Mouse (Mus musculus) embryo, embryonic 10 days (tissue): ENCODE measurements around the gene Fbxw2.
"Not testable (repeated sequence)": the region's sequence is repeated elsewhere in the genome, so short reads cannot be mapped to it uniquely, and the experiment has no call there.

Source experiments
- DNase-seq: peaks from one replicate; pipeline ENCODE4 v3.0.0-alpha.2; 2015; ENCODE audit warnings: low spot score

Fbxw2 gene

DNA sequence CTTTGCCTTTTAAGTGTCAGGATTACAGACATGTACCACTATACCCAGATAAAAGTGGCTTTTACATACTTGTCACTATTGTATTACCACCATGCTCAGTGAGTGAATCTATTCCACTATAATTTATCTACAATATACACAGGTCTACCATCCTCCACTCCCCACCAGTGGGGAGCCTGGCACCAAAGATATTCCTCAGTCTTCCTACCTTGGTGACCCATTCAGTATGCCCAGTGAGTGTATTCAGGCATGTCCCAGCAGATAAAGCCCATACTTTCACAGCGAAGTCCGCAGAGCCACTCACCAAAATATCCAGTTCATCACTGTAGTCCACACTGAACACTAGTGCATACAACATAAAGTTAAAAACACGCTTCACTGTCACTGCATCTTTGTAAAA is 15.3 kb downstream of the Fbxw2 start:
- DNase-seq = no peak

- DNase-seq = no peak
Measured at GRCm38 (mm10) chr2:34809568-34809967, 16.5 kb downstream of the Fbxw2 start.

DNA sequence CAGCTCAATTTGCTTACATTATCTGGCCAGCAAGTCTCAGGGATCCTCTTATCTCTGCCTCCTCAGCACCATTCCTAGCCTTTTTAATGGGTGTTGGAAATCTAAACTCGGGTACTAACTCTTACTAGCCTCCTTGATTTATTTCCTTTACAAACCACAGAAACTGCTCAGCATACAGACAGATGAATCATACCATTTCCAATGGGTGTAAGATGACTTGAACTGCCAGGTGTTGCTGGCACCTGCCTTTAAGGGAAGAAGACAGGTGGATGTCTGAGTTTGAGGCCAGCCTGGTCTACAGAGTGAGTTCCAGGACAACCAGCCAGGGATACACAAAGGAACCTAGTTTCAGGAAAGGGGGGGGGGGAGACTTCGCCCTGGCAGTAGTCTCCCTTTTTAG is 18.1 kb downstream of the Fbxw2 start:
- no peak for DNase-seq

DNA sequence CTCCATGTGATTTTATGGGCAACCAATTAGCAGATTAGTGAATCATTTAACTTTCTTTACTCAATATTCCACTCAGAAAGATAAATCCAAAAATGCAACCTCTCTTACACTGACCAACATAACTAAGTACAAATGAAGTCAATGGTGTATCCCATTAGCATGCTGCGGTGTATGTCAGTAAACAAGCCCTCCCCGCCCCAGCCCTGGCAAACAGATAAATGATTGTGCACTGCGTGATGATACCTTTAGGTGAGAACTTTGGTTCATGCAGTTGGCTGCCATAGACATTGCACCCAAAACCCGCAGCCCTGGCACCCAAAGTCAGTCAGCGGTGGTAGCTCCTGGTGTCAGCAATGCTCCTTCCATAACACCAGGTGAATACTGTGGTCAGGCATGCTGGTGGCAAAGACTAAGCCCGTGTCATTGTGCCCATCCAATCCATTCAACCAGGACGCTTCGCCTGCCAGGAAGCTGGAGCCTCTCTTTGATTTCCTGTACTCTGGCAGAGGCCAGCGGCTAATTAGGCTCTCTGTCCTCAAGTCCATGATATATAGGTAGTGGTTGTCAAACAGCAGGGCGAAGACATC is 20.7 kb downstream of the Fbxw2 start:
- no peak for DNase-seq

DNA sequence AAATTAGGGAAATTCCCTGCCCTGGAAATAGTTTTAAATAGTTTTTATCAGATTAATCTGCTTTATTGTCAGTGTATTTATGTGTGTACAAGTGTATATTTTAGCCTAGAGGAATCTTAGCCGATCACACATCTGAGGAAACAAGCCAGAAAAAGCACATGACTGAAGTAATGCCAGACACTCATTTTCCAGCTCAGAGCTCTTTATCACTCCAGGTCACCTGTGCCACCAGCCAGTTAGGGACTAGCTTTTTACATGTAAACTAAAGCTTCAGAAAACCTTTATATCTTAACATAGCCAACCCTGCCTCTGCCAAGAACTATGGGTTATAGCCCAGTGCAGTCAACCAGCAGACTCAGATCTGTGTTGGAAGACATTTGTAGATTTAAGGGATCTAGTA is 21.3 kb downstream of the Fbxw2 start:
- DNase-seq = no peak

DNA sequence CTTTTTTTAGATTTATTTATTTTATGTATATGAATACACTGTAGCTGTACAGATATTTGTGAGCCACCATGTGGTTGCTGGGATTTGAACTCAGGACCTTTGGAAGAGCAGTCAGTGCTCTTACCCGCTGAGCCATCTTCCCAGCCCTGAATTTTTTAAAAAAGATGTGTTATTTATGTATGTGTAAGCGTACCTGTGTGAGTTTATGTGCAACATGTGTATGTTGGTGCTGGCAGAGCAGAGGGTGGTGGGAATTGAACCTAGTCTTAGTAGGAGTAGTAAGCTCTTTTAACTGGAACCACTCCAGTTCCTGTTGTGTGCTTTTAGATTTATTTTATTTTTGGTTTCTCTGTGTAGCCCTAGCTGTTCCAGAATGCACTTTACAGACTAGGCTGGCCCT is 21.9 kb downstream of the Fbxw2 start:
- no peak for DNase-seq

GRCm38 (mm10) chr2:34803746-34804145 is 22.4 kb downstream of the Fbxw2 start:
- DNase-seq = no peak

DNA sequence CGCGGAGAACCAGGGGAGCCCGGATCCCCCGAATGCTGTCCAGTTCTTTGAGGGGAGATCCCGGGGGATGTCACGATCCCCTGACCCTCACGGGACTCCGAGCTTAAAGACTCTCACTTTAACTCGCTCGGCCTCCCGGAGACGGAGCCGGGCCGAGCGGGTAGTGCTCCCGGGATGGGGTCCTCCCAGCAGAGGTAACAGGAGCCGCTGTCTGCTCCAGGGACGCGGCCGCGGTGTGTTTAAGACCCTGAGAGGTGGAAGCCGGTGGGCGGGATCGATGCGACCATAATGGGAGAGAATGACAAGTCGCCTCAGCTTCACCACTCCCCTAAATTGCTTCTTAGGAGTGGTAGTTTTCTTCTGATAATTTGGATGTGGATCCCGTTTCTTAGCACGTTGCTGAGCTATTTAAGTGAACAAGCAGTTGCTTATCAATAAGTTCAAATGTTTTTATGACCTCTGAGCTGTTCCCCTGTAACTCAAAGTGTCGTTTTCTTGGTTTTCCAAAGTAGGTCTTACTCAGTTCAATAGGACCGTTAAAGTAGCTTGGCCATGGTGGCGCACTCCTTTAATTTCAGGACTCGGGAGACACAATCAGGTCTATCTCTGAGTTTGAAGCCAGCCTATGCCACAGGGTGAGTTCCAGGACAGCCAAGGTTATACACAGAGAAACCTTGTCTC is 23.4 kb downstream of the Fbxw2 start:
- DNase-seq = not testable (repeated sequence)

DNA sequence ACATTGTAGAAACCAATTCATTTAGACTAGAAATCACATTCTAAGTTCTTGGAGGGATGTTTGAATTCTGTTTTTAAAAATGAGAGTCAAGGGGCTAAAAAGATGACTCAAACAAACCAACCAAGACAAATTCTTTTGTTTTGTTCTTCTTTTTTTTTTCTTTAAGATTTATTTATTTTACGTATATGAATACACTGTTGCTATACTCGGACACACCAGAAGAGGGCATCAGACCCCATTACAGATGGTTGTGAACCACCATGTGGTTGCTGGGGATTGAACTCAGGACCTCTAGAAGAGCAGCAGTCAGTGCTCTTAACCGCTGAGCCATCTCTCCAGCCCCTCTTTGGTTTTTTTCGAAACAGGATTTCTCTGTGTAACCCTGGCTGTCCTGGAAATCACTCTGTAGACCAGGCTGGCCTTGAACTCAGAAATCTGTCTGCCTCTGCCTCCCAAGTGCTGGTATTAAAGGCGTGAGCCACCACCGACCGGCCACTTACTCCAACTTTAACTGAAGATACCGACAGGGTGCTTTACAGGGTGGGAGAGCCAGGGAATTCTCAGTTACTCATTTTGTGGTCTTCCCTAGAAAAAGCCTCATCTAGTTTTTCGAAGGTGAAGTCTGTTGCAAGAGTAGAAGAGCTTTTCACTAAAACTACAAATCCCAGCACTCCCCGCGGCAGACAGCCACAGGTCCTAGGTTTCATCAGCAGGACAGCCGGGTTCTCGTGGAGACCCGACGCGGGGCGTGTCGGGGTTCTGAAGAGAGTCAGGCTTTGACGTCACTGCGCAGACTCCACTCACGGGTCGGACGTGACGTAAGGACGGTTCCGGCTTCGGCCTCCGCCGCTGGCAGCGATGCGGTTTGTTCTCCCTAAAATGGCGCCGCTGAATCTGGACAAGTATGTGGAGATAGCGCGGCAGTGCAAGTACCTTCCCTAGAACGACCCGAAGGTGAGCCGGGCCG is 24.3 kb downstream of the Fbxw2 start:
- peak; percentile 100 for DNase-seq

DNA sequence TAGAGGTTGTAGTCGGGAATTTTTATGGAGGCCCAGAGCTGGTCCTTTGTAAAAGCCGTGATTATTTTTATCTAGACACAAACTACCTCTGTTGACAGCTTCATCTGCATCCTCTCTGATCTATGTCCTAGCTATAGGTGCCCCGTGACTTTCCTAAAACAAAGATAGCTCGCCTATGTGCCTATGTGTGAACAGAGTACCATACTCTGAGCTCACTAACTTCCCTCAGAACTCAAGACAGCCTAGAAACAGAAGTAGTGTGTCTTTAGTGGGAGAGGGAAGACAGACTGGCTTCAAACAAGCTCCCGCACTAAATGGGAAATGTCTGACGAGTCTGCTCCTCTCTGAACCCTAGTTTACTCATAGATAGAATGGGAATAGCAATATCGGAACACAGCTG is 25.7 kb downstream of the Fbxw2 start:
- no peak for DNase-seq

DNA sequence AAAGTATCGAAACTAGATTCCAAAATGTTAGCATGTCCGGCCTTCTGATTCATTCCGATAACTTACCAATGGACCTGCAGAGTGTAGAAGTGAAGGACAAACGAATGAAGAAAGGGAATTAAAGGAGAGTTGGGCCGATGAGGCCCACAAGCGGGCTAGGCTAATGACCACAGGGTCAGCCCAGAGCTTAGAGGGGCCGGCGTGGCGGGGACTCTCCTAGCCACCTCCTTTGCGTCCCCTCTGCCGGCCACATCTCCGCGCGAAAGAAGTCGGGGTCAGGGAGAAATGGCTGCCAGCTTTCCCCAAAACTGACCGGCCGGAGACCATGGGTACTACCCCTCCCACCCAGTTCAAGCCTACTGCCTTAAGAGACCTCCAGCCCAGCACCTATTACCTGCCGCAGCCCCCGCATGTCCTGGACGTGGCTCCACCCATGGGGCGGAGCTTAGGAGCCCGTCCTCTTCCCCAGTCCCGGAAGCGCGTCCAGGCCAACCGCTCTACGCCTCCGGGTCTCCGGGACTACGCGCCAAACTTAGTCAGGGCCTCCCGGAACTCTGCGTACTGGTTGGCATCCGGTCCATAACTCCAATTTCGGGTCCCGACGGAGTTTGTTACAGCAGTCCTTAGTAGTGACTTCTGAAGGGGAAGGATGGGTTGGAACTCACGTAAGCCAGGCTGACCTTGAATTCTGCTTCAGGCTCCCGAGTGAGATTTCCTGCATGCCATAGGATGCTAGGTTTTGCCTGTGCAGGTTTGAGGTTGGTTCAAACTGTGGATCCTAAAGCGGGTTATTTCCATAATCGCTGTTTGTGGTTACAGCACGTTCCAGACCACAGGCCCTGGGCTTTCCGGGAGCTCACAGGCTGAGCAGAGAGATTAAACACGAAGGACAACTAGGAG is 26.5 kb downstream of the Fbxw2 start, which contains the start of gene Rabepk:
Gene Rabepk, minus strand, starts transcription at position 556 of the 900 bp plus-strand sequence.
- peak; percentile 90 for DNase-seq

DNA sequence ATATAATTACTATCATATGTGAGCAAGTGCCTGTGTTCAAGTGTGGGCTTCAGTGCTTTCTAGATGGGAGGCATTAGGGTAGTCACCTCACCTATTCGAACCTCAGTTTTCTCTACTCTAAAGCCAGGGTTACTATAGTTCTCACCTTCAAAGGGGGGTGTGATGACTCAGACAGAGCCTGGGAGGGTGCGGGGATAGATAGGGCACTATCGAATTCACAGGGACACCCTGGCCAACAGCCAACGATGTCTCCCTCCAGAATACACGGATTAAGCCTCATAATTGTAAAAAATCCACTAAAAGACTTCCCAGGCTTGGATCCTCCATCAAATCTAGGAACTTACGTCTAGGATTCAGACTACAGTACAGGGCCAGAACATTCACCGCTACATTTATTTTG is 30.7 kb downstream of the Fbxw2 start:
- DNase-seq = no peak

GRCm38 (mm10) chr2:34794511-34794910 is 31.6 kb downstream of the Fbxw2 start:
- no peak for DNase-seq

- not testable (repeated sequence) for DNase-seq
Measured at GRCm38 (mm10) chr2:34792543-34792942, 33.6 kb downstream of the Fbxw2 start.

- DNase-seq = no peak
Measured at GRCm38 (mm10) chr2:34790282-34790681, 35.8 kb downstream of the Fbxw2 start.

- DNase-seq = peak; percentile 59
Measured at GRCm38 (mm10) chr2:34784085-34784484, 42.0 kb downstream of the Fbxw2 start.

DNA sequence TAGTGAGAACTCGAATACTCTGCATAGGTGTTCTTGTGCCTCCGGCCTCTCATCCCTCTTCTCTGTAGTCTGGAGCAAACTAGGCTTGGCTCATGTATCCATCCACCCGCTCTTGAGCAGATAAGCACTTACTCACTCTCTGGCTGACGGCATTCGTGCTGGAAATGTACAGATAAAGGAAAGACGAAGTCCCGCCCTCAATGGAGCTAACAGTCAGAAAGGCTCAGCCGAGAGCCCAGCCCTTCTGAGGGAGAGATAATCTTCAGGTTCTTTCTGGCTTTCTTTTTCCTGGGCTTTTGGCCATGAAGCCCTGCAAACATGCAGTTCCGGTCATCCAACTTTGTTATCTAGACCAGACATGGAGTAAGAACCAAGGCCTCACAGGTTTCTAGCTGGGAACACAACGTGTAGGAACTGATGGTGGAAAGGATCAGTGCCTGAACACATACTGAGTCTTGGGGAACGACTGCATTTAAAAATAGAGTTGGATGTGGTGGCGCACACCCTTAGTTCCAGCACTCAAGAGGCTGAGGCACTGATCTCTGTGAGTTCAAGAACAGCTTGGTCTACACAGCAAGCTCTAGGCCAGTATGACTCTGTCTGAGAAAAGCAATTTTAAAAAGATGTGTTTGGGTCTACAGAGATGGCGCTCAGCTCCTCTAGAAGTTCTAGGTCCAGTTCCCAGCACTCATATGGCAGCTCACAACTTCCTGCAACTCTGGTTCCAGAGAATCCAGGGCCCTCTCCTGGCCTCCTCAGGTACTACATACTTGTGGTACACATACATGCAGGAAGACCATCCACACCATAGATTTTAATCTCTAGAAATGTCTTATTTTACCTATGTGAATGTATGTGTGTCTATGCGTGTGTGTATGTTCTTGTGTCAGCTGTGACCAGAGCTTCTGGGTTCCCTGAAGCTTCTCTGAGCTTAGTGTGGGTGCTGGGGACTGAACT is 42.8 kb downstream of the Fbxw2 start:
- DNase-seq = peak; percentile 25

DNA sequence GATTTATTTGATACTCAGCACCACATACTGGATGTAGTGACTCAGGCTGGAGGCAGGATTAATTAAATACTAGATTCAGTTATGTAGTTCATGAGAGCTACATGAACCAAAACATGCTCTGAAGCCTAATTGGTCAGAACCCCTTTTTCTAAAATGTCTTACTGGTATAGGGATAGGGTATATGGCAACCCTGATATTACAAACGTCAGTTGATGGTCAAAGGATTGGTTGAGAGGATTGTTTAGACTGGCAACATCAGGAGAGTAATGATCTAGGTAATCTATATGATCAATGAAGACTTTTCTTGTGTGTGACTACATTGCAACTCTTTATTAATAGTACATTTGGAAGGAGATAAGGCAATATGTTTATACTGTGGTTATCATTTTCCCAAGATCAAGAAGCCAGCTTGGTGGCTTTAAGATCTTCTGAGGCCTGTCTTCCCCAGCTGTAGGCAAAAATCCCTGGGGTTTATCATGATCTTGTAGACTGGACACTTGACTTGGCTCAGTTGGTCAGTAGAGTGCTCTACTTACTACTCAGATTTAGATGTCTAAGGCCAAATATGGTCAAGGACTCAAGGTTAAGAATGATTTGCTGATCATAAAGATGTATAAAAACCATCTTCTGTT is 48.8 kb downstream of the Fbxw2 start:
- DNase-seq = no peak

GRCm38 (mm10) chr2:34774493-34774892 is 51.6 kb downstream of the Fbxw2 start:
- DNase-seq = no peak

DNA sequence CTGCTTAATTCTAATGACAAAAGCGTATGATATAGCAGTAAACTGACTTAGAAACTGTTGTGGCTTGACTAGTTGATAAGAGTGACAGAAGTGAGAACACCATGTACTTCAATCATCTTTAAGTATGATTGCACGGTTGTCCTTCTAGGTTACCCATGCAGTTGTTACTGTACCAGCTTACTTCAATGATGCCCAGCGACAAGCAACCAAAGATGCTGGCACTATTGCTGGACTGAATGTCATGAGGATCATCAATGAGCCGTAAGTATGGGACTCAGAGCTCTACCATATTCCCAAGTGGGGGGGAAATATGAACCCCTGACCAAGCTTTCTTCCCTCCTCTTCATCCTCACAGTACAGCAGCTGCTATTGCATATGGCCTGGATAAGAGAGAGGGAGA is 52.4 kb downstream of the Fbxw2 start:
- no peak for DNase-seq
